Mouse (Mus musculus): ENCODE data around the gene Stambpl1. TPM values are rescaled to one million over a fixed set of nuclear protein-coding genes. Genes with fewer than 3 reads are reported as not detected.

Gene Stambpl1
- polyA plus RNA-seq, 1 experiment from 2014 or later: 6.5 TPM

DNA sequence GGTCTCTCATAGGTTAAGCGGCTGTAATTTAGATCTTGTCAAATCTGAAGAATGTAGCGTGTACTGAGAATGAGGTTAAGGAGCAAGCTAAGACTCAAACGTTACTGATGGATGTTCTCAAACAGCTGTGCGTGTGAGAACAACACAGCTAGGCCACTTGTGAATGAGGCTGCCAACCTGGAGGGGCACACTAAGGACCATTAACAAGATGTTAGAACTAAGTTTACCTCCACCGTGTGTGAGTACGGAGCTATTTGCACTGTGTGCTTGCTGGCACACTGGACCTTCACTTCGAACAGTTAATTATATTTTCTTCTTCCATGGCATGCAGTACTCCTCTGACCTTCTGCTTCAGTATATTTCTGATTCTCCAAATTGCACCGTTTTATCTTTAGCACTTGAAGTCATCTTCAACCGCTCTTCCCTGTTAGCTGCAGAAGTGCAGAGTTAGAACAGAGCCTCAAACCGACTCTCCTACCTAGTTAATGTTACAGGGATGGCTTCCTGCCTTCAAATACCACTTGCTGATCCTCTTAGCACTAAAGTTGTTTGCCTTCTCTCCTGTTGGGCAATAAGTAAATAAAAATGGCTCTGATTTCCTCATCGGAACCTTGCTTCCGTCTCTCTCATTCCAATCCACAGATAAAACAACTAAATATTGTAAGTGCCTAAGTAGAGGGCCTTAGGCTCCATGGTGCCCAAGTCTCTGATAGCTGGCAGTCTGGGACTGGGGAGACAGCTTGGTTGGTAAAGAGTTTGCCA lies 20.6 kb downstream of the Stambpl1 start:
- no peaks in the 10 kb centered on the region for H3K9me3 ChIP-seq (ENCODE audit: control insufficient read depth, low read length)
- ATAC-seq (ENCODE audit: insufficient number of reproducible peaks, insufficient read depth, low FRiP score, low read depth): no peak
- no peak overlapping the region for H3K4me3 ChIP-seq (ENCODE audit: control insufficient read depth in 1 of 2, insufficient read depth in 1 of 2, low read depth in 1 of 2, low read length in 2 of 2)
- H3K9ac ChIP-seq (ENCODE audit: low read length): no peak overlapping the region
- H3K27ac ChIP-seq (replicated peaks in 1 of 2; ENCODE audit: control insufficient read depth in 1 of 2, insufficient read depth in 1 of 2, low read depth in 2 of 2, low read length in 2 of 2): no peak overlapping the region
- no peaks in the 10 kb centered on the region for H3K36me3 ChIP-seq (ENCODE audit: control insufficient read depth, insufficient read depth, low read length)
- no peak overlapping the region for H3K4me2 ChIP-seq (ENCODE audit: low read length)
- H3K27me3 ChIP-seq (ENCODE audit: control insufficient read depth, insufficient read depth, low read length): no peaks in the 10 kb centered on the region
- no peaks in the 10 kb centered on the region for H3K4me1 ChIP-seq (ENCODE audit: control insufficient read depth in 2 of 2, insufficient read depth in 2 of 2, low read length in 2 of 2)
- WGBS: 77% methylated on average over 12 of the region's 12 CpGs

DNA sequence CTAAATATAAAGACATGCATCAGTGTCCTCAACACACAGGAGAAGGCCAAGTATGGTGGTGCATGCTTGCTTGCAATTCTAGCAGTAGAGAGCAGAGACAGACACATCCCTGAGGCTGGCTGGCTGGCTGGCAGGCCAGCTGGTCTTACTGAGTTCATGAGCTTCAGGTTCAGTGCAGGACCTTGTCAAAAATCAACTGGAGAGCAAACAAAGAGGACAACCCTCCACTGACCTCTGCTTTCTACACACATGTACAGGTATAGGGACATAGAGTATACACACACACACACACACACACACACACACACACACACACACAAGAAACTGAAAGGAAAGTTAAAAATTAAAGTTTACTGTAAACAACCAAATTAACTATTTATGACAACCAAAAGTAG lies 21.2 kb downstream of the Stambpl1 start:
- H3K36me3 ChIP-seq (ENCODE audit: control insufficient read depth, insufficient read depth, low read length): no peaks in the 10 kb centered on the region
- H3K4me3 ChIP-seq (ENCODE audit: control insufficient read depth in 1 of 2, insufficient read depth in 1 of 2, low read depth in 1 of 2, low read length in 2 of 2): no peak overlapping the region
- no peak overlapping the region for H3K27ac ChIP-seq (replicated peaks in 1 of 2; ENCODE audit: control insufficient read depth in 1 of 2, insufficient read depth in 1 of 2, low read depth in 2 of 2, low read length in 2 of 2)
- H3K4me1 ChIP-seq (ENCODE audit: control insufficient read depth in 2 of 2, insufficient read depth in 2 of 2, low read length in 2 of 2): no peaks in the 10 kb centered on the region
- no peaks in the 10 kb centered on the region for H3K27me3 ChIP-seq (ENCODE audit: control insufficient read depth, insufficient read depth, low read length)
- H3K9me3 ChIP-seq (ENCODE audit: control insufficient read depth, low read length): no peaks in the 10 kb centered on the region
- no peak overlapping the region for H3K9ac ChIP-seq (ENCODE audit: low read length)
- H3K4me2 ChIP-seq (ENCODE audit: low read length): no peak overlapping the region
- no peak for ATAC-seq (ENCODE audit: insufficient number of reproducible peaks, insufficient read depth, low FRiP score, low read depth)

DNA sequence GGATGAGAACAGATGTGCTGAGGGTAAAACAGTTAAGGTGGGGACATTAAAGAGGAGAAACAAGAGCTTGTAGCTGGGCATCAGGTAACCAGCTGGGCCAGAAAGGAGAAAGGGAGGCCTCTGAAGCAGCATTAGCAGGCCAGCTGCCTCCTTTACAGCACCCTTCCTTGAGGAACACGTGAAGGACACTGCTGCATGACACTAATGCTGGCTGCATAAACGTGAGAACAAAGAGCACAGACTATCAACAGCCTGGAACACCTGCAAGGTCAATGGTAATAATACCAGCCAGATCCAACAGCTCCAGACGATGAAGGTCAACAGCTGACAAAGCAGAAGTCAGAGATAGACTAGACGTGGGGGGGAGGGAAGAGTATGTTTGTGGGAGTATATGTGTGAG lies 22.1 kb downstream of the Stambpl1 start:
- 46% methylated on average over 4 of the region's 4 CpGs for WGBS
- no peak overlapping the region for H3K4me2 ChIP-seq (ENCODE audit: low read length)
- H3K4me3 ChIP-seq (ENCODE audit: control insufficient read depth in 1 of 2, insufficient read depth in 1 of 2, low read depth in 1 of 2, low read length in 2 of 2): no peak overlapping the region
- ATAC-seq (ENCODE audit: insufficient number of reproducible peaks, insufficient read depth, low FRiP score, low read depth): no peak
- H3K4me1 ChIP-seq (ENCODE audit: control insufficient read depth in 2 of 2, insufficient read depth in 2 of 2, low read length in 2 of 2): no peaks in the 10 kb centered on the region
- no peaks in the 10 kb centered on the region for H3K36me3 ChIP-seq (ENCODE audit: control insufficient read depth, insufficient read depth, low read length)
- H3K9me3 ChIP-seq (ENCODE audit: control insufficient read depth, low read length): no peaks in the 10 kb centered on the region
- H3K9ac ChIP-seq (ENCODE audit: low read length): no peak overlapping the region
- H3K27ac ChIP-seq (replicated peaks in 1 of 2; ENCODE audit: control insufficient read depth in 1 of 2, insufficient read depth in 1 of 2, low read depth in 2 of 2, low read length in 2 of 2): no peak overlapping the region
- no peaks in the 10 kb centered on the region for H3K27me3 ChIP-seq (ENCODE audit: control insufficient read depth, insufficient read depth, low read length)

DNA sequence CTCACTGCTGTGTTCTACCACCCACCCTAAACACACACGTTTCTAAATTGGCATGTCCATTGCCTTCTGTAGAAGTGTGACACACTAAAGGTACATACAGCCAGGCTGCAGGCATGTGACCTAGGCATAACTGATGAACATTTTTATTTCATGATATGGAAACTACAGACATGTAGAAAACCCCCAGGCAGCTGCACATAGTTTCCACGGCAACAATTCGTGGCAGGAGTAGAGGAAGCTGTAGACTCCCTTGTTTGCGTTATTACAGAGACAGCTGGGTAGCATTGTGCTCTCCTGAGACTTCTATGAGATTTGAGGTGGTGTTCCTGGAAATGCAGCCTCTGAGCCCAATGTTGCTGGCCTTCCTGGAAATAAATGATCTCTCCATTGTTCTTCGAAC lies 24.9 kb downstream of the Stambpl1 start:
- no peaks in the 10 kb centered on the region for H3K9me3 ChIP-seq (ENCODE audit: control insufficient read depth, low read length)
- no peak overlapping the region for H3K9ac ChIP-seq (ENCODE audit: low read length)
- no peak for ATAC-seq (ENCODE audit: insufficient number of reproducible peaks, insufficient read depth, low FRiP score, low read depth)
- no peak overlapping the region for H3K4me2 ChIP-seq (ENCODE audit: low read length)
- no peaks in the 10 kb centered on the region for H3K36me3 ChIP-seq (ENCODE audit: control insufficient read depth, insufficient read depth, low read length)
- WGBS: 82% methylated on average over 5 of the region's 5 CpGs
- H3K27me3 ChIP-seq (ENCODE audit: control insufficient read depth, insufficient read depth, low read length): no peaks in the 10 kb centered on the region
- no peaks in the 10 kb centered on the region for H3K4me1 ChIP-seq (ENCODE audit: control insufficient read depth in 2 of 2, insufficient read depth in 2 of 2, low read length in 2 of 2)
- no peak overlapping the region for H3K27ac ChIP-seq (replicated peaks in 1 of 2; ENCODE audit: control insufficient read depth in 1 of 2, insufficient read depth in 1 of 2, low read depth in 2 of 2, low read length in 2 of 2)
- H3K4me3 ChIP-seq (ENCODE audit: control insufficient read depth in 1 of 2, insufficient read depth in 1 of 2, low read depth in 1 of 2, low read length in 2 of 2): no peak overlapping the region

DNA sequence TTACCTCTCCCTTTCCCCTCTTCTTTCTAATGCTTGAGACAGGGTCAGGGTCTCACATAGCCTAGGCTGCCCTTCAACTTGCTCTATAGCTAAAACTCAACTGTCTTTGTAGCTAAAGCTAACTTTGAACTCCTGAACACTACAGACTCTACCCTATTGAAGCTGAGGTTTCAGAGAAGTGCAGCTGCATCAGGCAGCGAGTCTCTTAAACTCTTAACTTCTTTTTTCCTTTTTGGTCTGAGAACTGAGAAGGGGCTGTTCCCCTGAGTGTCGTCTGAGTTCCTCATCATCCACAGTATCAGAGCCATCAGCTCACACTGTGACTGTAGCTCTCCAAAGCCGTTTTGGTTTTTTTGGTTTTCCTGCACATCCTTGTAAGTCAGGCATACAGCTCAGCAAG lies 25.7 kb downstream of the Stambpl1 start:
- H3K27ac ChIP-seq (replicated peaks in 1 of 2; ENCODE audit: control insufficient read depth in 1 of 2, insufficient read depth in 1 of 2, low read depth in 2 of 2, low read length in 2 of 2): no peak overlapping the region
- H3K4me2 ChIP-seq (ENCODE audit: low read length): no peak overlapping the region
- H3K9me3 ChIP-seq (ENCODE audit: control insufficient read depth, low read length): no peaks in the 10 kb centered on the region
- ATAC-seq (ENCODE audit: insufficient number of reproducible peaks, insufficient read depth, low FRiP score, low read depth): no peak
- H3K36me3 ChIP-seq (ENCODE audit: control insufficient read depth, insufficient read depth, low read length): no peaks in the 10 kb centered on the region
- no peak overlapping the region for H3K4me3 ChIP-seq (ENCODE audit: control insufficient read depth in 1 of 2, insufficient read depth in 1 of 2, low read depth in 1 of 2, low read length in 2 of 2)
- no peaks in the 10 kb centered on the region for H3K27me3 ChIP-seq (ENCODE audit: control insufficient read depth, insufficient read depth, low read length)
- 75% methylated on average over 3 of the region's 3 CpGs for WGBS
- H3K4me1 ChIP-seq (ENCODE audit: control insufficient read depth in 2 of 2, insufficient read depth in 2 of 2, low read length in 2 of 2): no peaks in the 10 kb centered on the region
- H3K9ac ChIP-seq (ENCODE audit: low read length): no peak overlapping the region

DNA sequence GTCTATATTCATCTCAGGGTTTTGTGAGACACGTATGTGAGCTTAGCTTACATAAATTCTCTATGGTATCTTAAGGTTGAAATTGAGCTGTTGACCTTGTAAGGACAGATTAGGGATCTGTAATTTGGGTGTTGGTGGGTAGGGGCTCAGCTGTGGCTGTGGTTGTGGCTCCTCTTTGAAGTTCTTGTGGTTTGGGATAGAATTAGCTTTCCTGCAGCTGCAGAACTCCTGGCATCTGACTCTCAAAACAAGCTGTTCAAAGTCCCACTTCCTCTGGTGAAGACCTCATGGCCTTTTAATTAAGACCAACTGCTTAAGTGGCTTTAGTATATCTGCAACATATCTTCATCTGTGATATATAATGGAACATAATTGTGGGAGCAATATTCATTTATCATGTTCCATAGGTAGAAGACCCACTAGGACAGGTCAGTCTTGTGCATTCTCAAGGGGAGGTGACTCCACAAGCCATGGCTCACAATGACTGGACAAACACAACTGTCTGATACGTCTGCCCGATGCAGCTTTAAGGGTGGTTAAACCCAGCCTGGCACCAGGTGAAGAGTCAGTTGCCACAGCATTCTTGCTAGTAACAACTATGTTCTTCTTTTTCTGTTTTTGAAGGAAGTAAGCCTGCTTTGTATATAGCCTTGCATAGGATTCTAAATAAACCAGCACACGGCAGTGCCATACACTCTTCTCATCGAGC lies 27.4 kb downstream of the Stambpl1 start:
- Histone ChIP-seq H3K27ac (replicated peaks in 1 of 2; ENCODE audit: control insufficient read depth in 1 of 2, insufficient read depth in 1 of 2, low read depth in 2 of 2, low read length in 2 of 2) (no peak overlapping the region), H3K27me3 (ENCODE audit: control insufficient read depth, insufficient read depth, low read length) (no peaks in the 10 kb centered on the region), H3K4me2 (ENCODE audit: low read length) (no peak overlapping the region), H3K4me1 (ENCODE audit: control insufficient read depth in 2 of 2, insufficient read depth in 2 of 2, low read length in 2 of 2) (no peaks in the 10 kb centered on the region), H3K4me3 (ENCODE audit: control insufficient read depth in 1 of 2, insufficient read depth in 1 of 2, low read depth in 1 of 2, low read length in 2 of 2) (no peak overlapping the region), H3K9ac (ENCODE audit: low read length) (no peak overlapping the region), H3K9me3 (ENCODE audit: control insufficient read depth, low read length) (no peaks in the 10 kb centered on the region), H3K36me3 (ENCODE audit: control insufficient read depth, insufficient read depth, low read length) (no peaks in the 10 kb centered on the region)
- WGBS: 87% methylated on average over 5 of the region's 5 CpGs
- no peak for ATAC-seq (ENCODE audit: insufficient number of reproducible peaks, insufficient read depth, low FRiP score, low read depth)

DNA sequence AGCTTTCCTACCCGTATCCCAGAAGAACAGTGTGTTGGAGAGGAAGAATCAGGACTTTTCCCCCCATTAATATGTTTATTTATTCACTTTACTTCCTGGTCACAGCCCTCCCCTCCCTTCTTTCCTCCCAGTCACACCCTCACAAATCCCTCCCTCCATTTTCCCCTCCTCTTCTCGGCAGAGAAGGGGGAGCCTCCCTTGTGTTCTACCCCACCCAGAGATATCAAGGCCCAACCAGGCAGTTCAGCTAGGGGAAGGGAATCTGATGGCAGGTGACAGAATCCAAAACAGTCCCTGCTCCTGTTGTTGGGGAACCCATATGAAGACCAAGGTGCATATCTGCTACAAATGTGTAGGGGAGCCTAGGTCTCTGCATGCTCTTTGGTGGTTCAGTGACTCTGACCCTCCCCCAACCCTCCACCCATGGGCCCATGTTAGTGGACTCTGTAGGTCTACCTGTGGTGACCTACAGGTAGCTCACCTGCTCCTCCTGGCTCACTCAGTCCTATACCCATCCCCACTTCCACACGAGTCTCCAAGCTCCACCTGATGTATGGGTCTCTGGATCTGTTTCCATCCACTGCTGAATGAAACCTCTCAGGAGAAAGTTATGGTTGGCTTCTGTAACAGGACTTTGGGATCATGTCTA lies 28.8 kb downstream of the Stambpl1 start:
- ATAC-seq (ENCODE audit: insufficient number of reproducible peaks, insufficient read depth, low FRiP score, low read depth): no peak
- no peak overlapping the region for H3K9ac ChIP-seq (ENCODE audit: low read length)

More for the DNA sequence above, 28.8 kb downstream of the Stambpl1 start:
- Histone ChIP-seq H3K4me2 (ENCODE audit: low read length) (no peak overlapping the region), H3K27ac (replicated peaks in 1 of 2; ENCODE audit: control insufficient read depth in 1 of 2, insufficient read depth in 1 of 2, low read depth in 2 of 2, low read length in 2 of 2) (no peak overlapping the region), H3K9me3 (ENCODE audit: control insufficient read depth, low read length) (no peaks in the 10 kb centered on the region), H3K4me3 (ENCODE audit: control insufficient read depth in 1 of 2, insufficient read depth in 1 of 2, low read depth in 1 of 2, low read length in 2 of 2) (no peak overlapping the region), H3K4me1 (ENCODE audit: control insufficient read depth in 2 of 2, insufficient read depth in 2 of 2, low read length in 2 of 2) (no peaks in the 10 kb centered on the region), H3K27me3 (ENCODE audit: control insufficient read depth, insufficient read depth, low read length) (no peaks in the 10 kb centered on the region), H3K36me3 (ENCODE audit: control insufficient read depth, insufficient read depth, low read length) (no peaks in the 10 kb centered on the region)
- WGBS: 69% methylated on average over 2 of the region's 3 CpGs
